Mouse (Mus musculus) ES-Bruce4 (cell line): ENCODE measurements around the gene Gpcpd1.

Experiments used
- CTCF ChIP-seq: IDR thresholded peaks from one replicate; pipeline ENCODE4 v1.8.1; 2011; ENCODE audit warnings: low read depth, low read length
- POLR2A ChIP-seq: IDR thresholded peaks from one replicate; pipeline ENCODE4 v1.8.1; 2011; ENCODE audit warnings: low read length; ENCODE audit not compliant: insufficient read depth

- no peak for TF ChIP-seq CTCF
- TF ChIP-seq POLR2A: no peak
Measured at GRCm38 (mm10) chr2:132511011-132511818, 76.3 kb downstream of the Gpcpd1 start.
